Mouse (Mus musculus): Measurements from ENCODE around the gene Ntsr1. TPM values are rescaled to one million over a fixed set of nuclear protein-coding genes. Genes with fewer than 3 reads are reported as not detected.

Ntsr1 gene
- total and polyA plus RNA-seq, 3 experiments: not detected

GRCm38 (mm10) chr2:180532386-180532995 is 32.7 kb downstream of the Ntsr1 start:
- H3K36me3 ChIP-seq (ENCODE audit: control insufficient read depth in 1 of 2, insufficient read depth in 2 of 2, low read length in 2 of 2): no peaks in the 10 kb centered on the region
- no peak overlapping the region for H3K4me3 ChIP-seq (ENCODE audit: control insufficient read depth in 1 of 2, insufficient read depth in 1 of 2, low read depth in 2 of 2, low read length in 2 of 2)
- DNase-seq (ENCODE audit: low read depth, low spot score): no peak
- H3K4me1 ChIP-seq (ENCODE audit: control insufficient read depth in 1 of 2, insufficient read depth in 2 of 2, low read length in 2 of 2): no peaks in the 10 kb centered on the region
- no peak overlapping the region for H3K9ac ChIP-seq (ENCODE audit: control insufficient read depth, low read depth, low read length, poor library complexity, severe bottlenecking)
- no peaks in the 10 kb centered on the region for H3K79me2 ChIP-seq (ENCODE audit: control insufficient read depth, insufficient read depth, low read length, poor library complexity)
- H3K9me3 ChIP-seq (replicated peaks; ENCODE audit: insufficient read depth, low read length): no peaks in the 10 kb centered on the region
- TF ChIP-seq ETS1 (IDR thresholded peaks at IDR 0.05; ENCODE audit: low read depth, low read length): no peak
- no peak for TF ChIP-seq E2F4 (IDR thresholded peaks at IDR 0.05; ENCODE audit: borderline replicate concordance, low read depth, low read length)
- TF ChIP-seq ZC3H11A (IDR thresholded peaks at IDR 0.05; ENCODE audit: low read depth, low read length): no peak
- TF ChIP-seq MYC (IDR thresholded peaks at IDR 0.05; ENCODE audit: low read depth, low read length): no peak
- TF ChIP-seq JUND (IDR thresholded peaks at IDR 0.05; ENCODE audit: low read depth, low read length): no peak
- TF ChIP-seq ZKSCAN1 (IDR thresholded peaks at IDR 0.05; ENCODE audit: low read depth, low read length): no peak
- H3K27me3 ChIP-seq (ENCODE audit: control insufficient read depth in 1 of 2, insufficient read depth in 2 of 2, low read length in 2 of 2): peaks cover 0 to 4% of the 10 kb centered on the region in 2 experiments; a peak in 3 of 4 replicates
- no peak overlapping the region for H3K27ac ChIP-seq (ENCODE audit: control insufficient read depth, low read depth, low read length)

GRCm38 (mm10) chr2:180533237-180533636 is 33.5 kb downstream of the Ntsr1 start:
- peaks cover 0 to 4% of the 10 kb centered on the region in 2 experiments; a peak in 3 of 4 replicates for H3K27me3 ChIP-seq (ENCODE audit: control insufficient read depth in 1 of 2, insufficient read depth in 2 of 2, low read length in 2 of 2)
- H3K4me3 ChIP-seq (ENCODE audit: control insufficient read depth in 1 of 2, insufficient read depth in 1 of 2, low read depth in 2 of 2, low read length in 2 of 2): no peak overlapping the region
- H3K79me2 ChIP-seq (ENCODE audit: control insufficient read depth, insufficient read depth, low read length, poor library complexity): no peaks in the 10 kb centered on the region
- no peak for DNase-seq (ENCODE audit: low read depth, low spot score)
- TF ChIP-seq EP300 (IDR thresholded peaks at IDR 0.05; ENCODE audit: low read depth in 1 of 2, low read length in 2 of 2) (no peak), ZNF384 (IDR thresholded peaks at IDR 0.05; ENCODE audit: low read depth, low read length) (no peak), USF2 (IDR thresholded peaks at IDR 0.05; ENCODE audit: borderline replicate concordance in 1 of 2, insufficient read depth in 1 of 2, low read depth in 1 of 2, low read length in 2 of 2) (no peak), CTCF (IDR thresholded peaks at IDR 0.05 in 2 of 3, conservative IDR thresholded peaks at IDR 0.05 in 1 of 3; ENCODE audit: control insufficient read depth in 1 of 3, insufficient read depth in 1 of 3, low read depth in 2 of 3, low read length in 3 of 3, poor library complexity in 1 of 3, severe bottlenecking in 1 of 3) (no peak), BHLHE40 (IDR thresholded peaks at IDR 0.05; ENCODE audit: borderline replicate concordance, low read depth, low read length) (no peak), SMC3 (IDR thresholded peaks at IDR 0.05; ENCODE audit: low read depth, low read length) (no peak), MAZ (IDR thresholded peaks at IDR 0.05; ENCODE audit: low read depth, low read length) (no peak), POLR2AphosphoS5 (IDR thresholded peaks at IDR 0.05; ENCODE audit: borderline replicate concordance, low read depth, low read length) (no peak)
- no peaks in the 10 kb centered on the region for H3K4me1 ChIP-seq (ENCODE audit: control insufficient read depth in 1 of 2, insufficient read depth in 2 of 2, low read length in 2 of 2)
- H3K27ac ChIP-seq (ENCODE audit: control insufficient read depth, low read depth, low read length): no peak overlapping the region
- no peak overlapping the region for H3K9ac ChIP-seq (ENCODE audit: control insufficient read depth, low read depth, low read length, poor library complexity, severe bottlenecking)
- H3K9me3 ChIP-seq (replicated peaks; ENCODE audit: insufficient read depth, low read length): no peaks in the 10 kb centered on the region
- no peaks in the 10 kb centered on the region for H3K36me3 ChIP-seq (ENCODE audit: control insufficient read depth in 1 of 2, insufficient read depth in 2 of 2, low read length in 2 of 2)
